Mouse (Mus musculus) stomach, adult 2 months (tissue): ENCODE data around the gene Spag6l. TPM values are rescaled to one million over a fixed set of nuclear protein-coding genes. Genes with fewer than 3 reads are reported as not detected.

Source experiments
- polyA plus RNA-seq: library from polyadenylated mRNA; depleted of rRNA; stranded (reverse); fragments of >200 nt; gene quantifications from 2 replicates; pipeline ENCODE4 v1.2.3, GENCODE M21; 2012; rRNA removed

The Spag6l gene
- polyA plus RNA-seq: 0.06 and 0.10 TPM in 2 replicates

DNA sequence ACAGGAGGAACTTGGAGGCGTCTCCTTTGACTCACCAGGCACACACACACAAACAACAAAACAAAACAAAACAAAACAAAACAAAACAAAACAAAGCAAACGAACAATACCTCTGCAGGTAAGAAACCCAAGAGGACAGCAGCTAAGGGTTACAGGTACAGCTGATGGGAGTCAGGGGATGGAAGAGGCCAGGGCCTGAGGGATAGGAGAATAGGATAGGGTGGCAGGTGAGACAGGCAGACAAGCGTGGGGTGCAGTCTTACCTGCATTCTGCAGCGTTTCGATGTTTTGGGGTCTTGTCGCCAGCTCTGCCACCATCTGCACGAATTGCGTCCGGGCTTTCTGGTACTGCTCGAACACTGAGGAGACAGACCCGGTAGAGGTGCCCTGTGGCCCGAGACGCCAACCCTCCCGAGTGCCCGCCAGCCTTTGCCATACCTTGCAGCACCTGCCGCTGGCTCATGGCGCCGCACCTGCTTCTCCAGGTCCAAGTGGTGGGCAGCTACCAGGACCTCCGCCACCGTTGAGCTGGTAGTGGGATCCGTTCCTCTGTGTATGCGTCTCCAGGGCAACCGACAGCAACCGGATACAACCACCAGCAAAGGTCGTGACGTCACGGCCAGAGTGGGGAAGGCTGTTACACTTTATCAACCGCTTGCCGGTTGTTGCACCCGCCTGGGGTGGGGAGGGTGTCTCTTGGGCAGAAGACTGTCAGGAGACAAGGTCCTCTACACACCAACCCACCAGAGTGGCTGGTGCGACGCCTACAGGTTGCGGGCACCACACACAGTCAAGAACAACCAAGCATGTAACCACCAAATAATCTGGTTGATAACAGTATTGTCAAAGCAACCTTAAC is at the start of gene Spag6l:
Gene Spag6l, minus strand, starts transcription at position 700 of the 859 bp plus-strand sequence.

DNA sequence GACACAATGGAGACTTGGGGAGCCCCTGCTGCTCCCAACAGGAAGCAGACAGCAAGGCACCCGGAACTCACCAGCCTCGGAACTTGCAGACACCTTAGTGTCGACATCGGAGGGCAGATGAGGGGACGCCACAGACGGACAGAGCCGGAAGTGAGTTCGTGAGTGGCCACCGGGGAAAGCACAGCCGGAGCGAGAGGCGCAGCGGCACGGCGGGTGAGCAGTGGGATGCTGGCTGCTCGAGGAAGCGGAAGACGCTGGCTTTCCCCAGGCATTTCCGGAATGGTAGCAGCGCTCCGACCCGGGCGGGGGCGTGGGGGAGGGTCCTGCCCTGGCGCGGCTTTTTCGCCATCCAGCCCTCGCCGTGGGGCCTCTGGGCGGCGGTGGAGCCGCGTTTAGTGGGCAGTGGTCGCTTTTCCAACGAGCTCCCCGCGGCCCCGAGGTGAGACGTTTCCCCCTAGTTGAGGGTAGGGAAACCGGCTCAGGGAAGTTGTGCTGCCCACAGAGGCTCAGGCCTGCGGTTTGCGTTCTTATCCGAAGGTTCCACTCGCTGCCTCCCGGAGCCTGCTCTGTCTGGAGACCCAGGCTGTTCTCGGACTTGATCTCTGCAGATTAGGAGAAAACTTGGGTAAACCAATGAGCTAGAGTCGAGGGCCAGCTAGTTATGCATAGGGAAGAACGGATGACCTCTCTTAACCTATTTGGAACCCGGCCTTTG is 41.5 kb upstream of the Spag6l start, which contains the start of the genes Top3b and Vpreb1:
Gene Top3b, plus strand, starts transcription at position 120 of the 715 bp plus-strand sequence.
Gene Vpreb1, minus strand, starts transcription at position 227 of the 715 bp plus-strand sequence.

DNA sequence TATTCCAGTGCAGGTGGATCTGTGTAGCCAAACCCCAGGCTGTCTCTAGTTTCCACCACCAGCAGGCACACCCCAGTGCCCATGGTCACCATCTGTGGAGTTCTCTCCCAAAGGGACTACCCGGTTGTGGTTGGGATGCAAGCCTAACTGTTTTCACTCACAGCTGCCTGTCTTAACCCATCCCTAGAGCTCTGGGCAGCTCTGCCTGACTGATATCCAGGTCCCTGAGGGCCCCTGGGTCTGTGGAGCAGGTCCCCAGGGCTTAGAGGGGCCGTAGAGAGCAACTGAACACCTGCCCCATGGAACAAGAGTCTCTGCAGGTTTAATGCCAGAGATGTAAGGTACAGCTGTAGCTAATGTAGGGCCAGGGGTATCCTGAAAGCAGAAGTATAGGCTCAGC is 34.7 kb upstream of the Spag6l start, which contains the start of gene Igll1:
Gene Igll1, minus strand, starts transcription at position 8 of the 400 bp plus-strand sequence.

Other genes starting within 250 kb of the Spag6l start
- gene Fgd4, start 228.9 kb downstream of the Spag6l start, polyA plus RNA-seq: 1.3 and 1.6 TPM in 2 replicates
- not detected in 2 replicates for gene Olfr19, start 153.1 kb downstream of the Spag6l start, polyA plus RNA-seq
- gene Igll1, start 34.5 kb upstream of the Spag6l start, polyA plus RNA-seq: not detected in 2 replicates
- gene Top3b, start 41.3 kb upstream of the Spag6l start, polyA plus RNA-seq: 20.1 and 23.9 TPM in 2 replicates
- gene Vpreb1, start 41.4 kb upstream of the Spag6l start, polyA plus RNA-seq: 3.6 and 7.8 TPM in 2 replicates
- 2.3 and 2.5 TPM in 2 replicates for gene Ppm1f, start 67.0 kb upstream of the Spag6l start, polyA plus RNA-seq
- gene Mapk1, start 153.9 kb upstream of the Spag6l start, polyA plus RNA-seq: 18.0 and 25.5 TPM in 2 replicates
- gene Ypel1, start 240.2 kb upstream of the Spag6l start, polyA plus RNA-seq: 0.41 and 0.46 TPM in 2 replicates